Mouse (Mus musculus): Measurements from ENCODE around the gene Vps36. TPM values are rescaled to one million over a fixed set of nuclear protein-coding genes. Genes with fewer than 3 reads are reported as not detected.

Gene Vps36
- polyA plus RNA-seq, 1 experiment from 2014 or later: 21.6 TPM

GRCm38 (mm10) chr8:22164431-22164830, 28.2 kb upstream of the Vps36 start:
- H3K27ac ChIP-seq (ENCODE audit: low read length): no peak overlapping the region
- H3K4me1 ChIP-seq (ENCODE audit: control insufficient read depth, insufficient read depth, low read length): peaks cover 3% of the 10 kb centered on the region; the same call in 1 of the 2 replicates
- ATAC-seq (replicated peaks; ENCODE audit: extremely low read depth, insufficient read depth, low FRiP score): no peak
- peaks cover 17% of the 10 kb centered on the region for H3K36me3 ChIP-seq (ENCODE audit: control insufficient read depth, insufficient read depth)
- H3K4me3 ChIP-seq (ENCODE audit: low read length): no peak overlapping the region
- 78% methylated on average over 10 of the region's 10 CpGs for WGBS
- H3K4me2 ChIP-seq (ENCODE audit: low read depth, low read length): no peak overlapping the region
- H3K9me3 ChIP-seq (replicated peaks; ENCODE audit: control insufficient read depth, low read length): no peaks in the 10 kb centered on the region
- H3K27me3 ChIP-seq (ENCODE audit: control insufficient read depth, insufficient read depth, low read length): no peaks in the 10 kb centered on the region
- no peak overlapping the region for H3K9ac ChIP-seq (ENCODE audit: low read length)

- no peaks in the 10 kb centered on the region for H3K27me3 ChIP-seq (ENCODE audit: control insufficient read depth, insufficient read depth, low read length)
- peak overlapping the region; percentile 70 for H3K9ac ChIP-seq (ENCODE audit: low read length)
- peaks cover 12% of the 10 kb centered on the region for H3K36me3 ChIP-seq (ENCODE audit: control insufficient read depth, insufficient read depth)
- no peaks in the 10 kb centered on the region for H3K9me3 ChIP-seq (replicated peaks; ENCODE audit: control insufficient read depth, low read length)
- H3K4me1 ChIP-seq (ENCODE audit: control insufficient read depth, insufficient read depth, low read length): peaks cover 3% of the 10 kb centered on the region; the same call in 1 of the 2 replicates
- H3K27ac ChIP-seq (ENCODE audit: low read length): peak overlapping the region; percentile 64
- H3K4me2 ChIP-seq (ENCODE audit: low read depth, low read length): peak overlapping the region; percentile 73
- 49% methylated on average over 10 of the region's 10 CpGs for WGBS
- H3K4me3 ChIP-seq (ENCODE audit: low read length): peak overlapping the region; percentile 68
- no peak for ATAC-seq (replicated peaks; ENCODE audit: extremely low read depth, insufficient read depth, low FRiP score)
These were observed 27.1 kb upstream of the Vps36 start for GRCm38 (mm10) chr8:22165251-22166079.

- Histone ChIP-seq H3K4me1 (ENCODE audit: control insufficient read depth, insufficient read depth, low read length) (peaks cover 3% of the 10 kb centered on the region; the same call in 1 of the 2 replicates), H3K36me3 (ENCODE audit: control insufficient read depth, insufficient read depth) (peaks cover 15% of the 10 kb centered on the region), H3K4me3 (ENCODE audit: low read length) (peak within 1 kb of the TSS; percentile 68), H3K27me3 (ENCODE audit: control insufficient read depth, insufficient read depth, low read length) (no peaks in the 10 kb centered on the region), H3K9ac (ENCODE audit: low read length) (peak within 1 kb of the TSS; percentile 70), H3K9me3 (replicated peaks; ENCODE audit: control insufficient read depth, low read length) (no peaks in the 10 kb centered on the region), H3K4me2 (ENCODE audit: low read depth, low read length) (peak within 1 kb of the TSS; percentile 73), H3K27ac (ENCODE audit: low read length) (peak within 1 kb of the TSS; percentile 64)
- ATAC-seq (replicated peaks; ENCODE audit: extremely low read depth, insufficient read depth, low FRiP score): peak; percentile 99
- under 1% methylated on average over 41 of the region's 43 CpGs for WGBS
These were observed 26.5 kb upstream of the Vps36 start, which contains the start of gene Nek3 for GRCm38 (mm10) chr8:22166080-22166603. Nek3 (minus strand) TSS chr8:22166435.

- H3K27me3 ChIP-seq (ENCODE audit: control insufficient read depth, insufficient read depth, low read length): no peaks in the 10 kb centered on the region
- H3K36me3 ChIP-seq (ENCODE audit: control insufficient read depth, insufficient read depth): peaks cover 28% of the 10 kb centered on the region
These were observed 23.4 kb upstream of the Vps36 start for GRCm38 (mm10) chr8:22169167-22169566.

GRCm38 (mm10) chr8:22175966-22176365, 16.6 kb upstream of the Vps36 start:
- no peak overlapping the region for H3K27ac ChIP-seq (ENCODE audit: low read length)
- peaks cover 43% of the 10 kb centered on the region for H3K36me3 ChIP-seq (ENCODE audit: control insufficient read depth, insufficient read depth)
- peaks cover 6% of the 10 kb centered on the region; the same call in 1 of the 2 replicates for H3K9me3 ChIP-seq (replicated peaks; ENCODE audit: control insufficient read depth, low read length)
- no peaks in the 10 kb centered on the region for H3K27me3 ChIP-seq (ENCODE audit: control insufficient read depth, insufficient read depth, low read length)
- WGBS: 96% methylated on average over 7 of the region's 7 CpGs
- no peak overlapping the region for H3K4me3 ChIP-seq (ENCODE audit: low read length)
- H3K4me1 ChIP-seq (ENCODE audit: control insufficient read depth, insufficient read depth, low read length): peaks cover 5% of the 10 kb centered on the region; the same call in 1 of the 2 replicates
- no peak overlapping the region for H3K4me2 ChIP-seq (ENCODE audit: low read depth, low read length)
- ATAC-seq (replicated peaks; ENCODE audit: extremely low read depth, insufficient read depth, low FRiP score): no peak
- H3K9ac ChIP-seq (ENCODE audit: low read length): no peak overlapping the region

More at GRCm38 (mm10) chr8:22169167-22169566, 23.4 kb upstream of the Vps36 start:
- Histone ChIP-seq H3K4me2 (ENCODE audit: low read depth, low read length) (no peak overlapping the region), H3K9me3 (replicated peaks; ENCODE audit: control insufficient read depth, low read length) (no peaks in the 10 kb centered on the region), H3K9ac (ENCODE audit: low read length) (no peak overlapping the region), H3K4me3 (ENCODE audit: low read length) (no peak overlapping the region), H3K4me1 (ENCODE audit: control insufficient read depth, insufficient read depth, low read length) (peaks cover 3% of the 10 kb centered on the region; the same call in 1 of the 2 replicates), H3K27ac (ENCODE audit: low read length) (no peak overlapping the region)
- no peak for ATAC-seq (replicated peaks; ENCODE audit: extremely low read depth, insufficient read depth, low FRiP score)
- WGBS: 95% methylated on average over 5 of the region's 5 CpGs

GRCm38 (mm10) chr8:22184884-22185283, 7.7 kb upstream of the Vps36 start:
- Histone ChIP-seq H3K4me2 (ENCODE audit: low read depth, low read length) (peak overlapping the region; percentile 80), H3K27ac (ENCODE audit: low read length) (peak overlapping the region; percentile 78; the same call in 1 of the 2 replicates), H3K4me1 (ENCODE audit: control insufficient read depth, insufficient read depth, low read length) (peaks cover 16% of the 10 kb centered on the region), H3K9me3 (replicated peaks; ENCODE audit: control insufficient read depth, low read length) (no peaks in the 10 kb centered on the region), H3K4me3 (ENCODE audit: low read length) (peak overlapping the region; percentile 73), H3K27me3 (ENCODE audit: control insufficient read depth, insufficient read depth, low read length) (no peaks in the 10 kb centered on the region), H3K36me3 (ENCODE audit: control insufficient read depth, insufficient read depth) (no peaks in the 10 kb centered on the region), H3K9ac (ENCODE audit: low read length) (peak overlapping the region; percentile 76)
- no peak for ATAC-seq (replicated peaks; ENCODE audit: extremely low read depth, insufficient read depth, low FRiP score)
- WGBS: 4% methylated on average over 3 of the region's 3 CpGs

GRCm38 (mm10) chr8:22185431-22186397, 6.9 kb upstream of the Vps36 start, which contains the start of gene Ckap2:
Ckap2 (minus strand) TSS chr8:22185819.
- Histone ChIP-seq H3K27me3 (ENCODE audit: control insufficient read depth, insufficient read depth, low read length) (no peaks in the 10 kb centered on the region), H3K36me3 (ENCODE audit: control insufficient read depth, insufficient read depth) (no peaks in the 10 kb centered on the region), H3K9ac (ENCODE audit: low read length) (peak within 1 kb of the TSS; percentile 76), H3K27ac (ENCODE audit: low read length) (peak within 1 kb of the TSS; percentile 78), H3K9me3 (replicated peaks; ENCODE audit: control insufficient read depth, low read length) (no peaks in the 10 kb centered on the region), H3K4me2 (ENCODE audit: low read depth, low read length) (peak within 1 kb of the TSS; percentile 80), H3K4me1 (ENCODE audit: control insufficient read depth, insufficient read depth, low read length) (peaks cover 12% of the 10 kb centered on the region), H3K4me3 (ENCODE audit: low read length) (peak within 1 kb of the TSS; percentile 73)
- WGBS: 2% methylated on average over 63 of the region's 63 CpGs
- ATAC-seq (replicated peaks; ENCODE audit: extremely low read depth, insufficient read depth, low FRiP score): peak; percentile 95

GRCm38 (mm10) chr8:22193432-22194010, 912 bp downstream of the Vps36 start:
- no peaks in the 10 kb centered on the region for H3K27me3 ChIP-seq (ENCODE audit: control insufficient read depth, insufficient read depth, low read length)
- H3K4me3 ChIP-seq (ENCODE audit: low read length): peak overlapping the region; percentile 91
- H3K36me3 ChIP-seq (ENCODE audit: control insufficient read depth, insufficient read depth): no peaks in the 10 kb centered on the region
- peak overlapping the region; percentile 98 for H3K9ac ChIP-seq (ENCODE audit: low read length)
- H3K4me2 ChIP-seq (ENCODE audit: low read depth, low read length): peak overlapping the region; percentile 82
- ATAC-seq (replicated peaks; ENCODE audit: extremely low read depth, insufficient read depth, low FRiP score): no peak
- peaks cover 9% of the 10 kb centered on the region for H3K4me1 ChIP-seq (ENCODE audit: control insufficient read depth, insufficient read depth, low read length)
- peak overlapping the region; percentile 99 for H3K27ac ChIP-seq (ENCODE audit: low read length)
- 14% methylated on average over 12 of the region's 12 CpGs for WGBS
- no peaks in the 10 kb centered on the region for H3K9me3 ChIP-seq (replicated peaks; ENCODE audit: control insufficient read depth, low read length)
